Mouse (Mus musculus) adrenal gland, adult 2 months (tissue): ENCODE data around the gene Colgalt2. TPM values are rescaled to one million over a fixed set of nuclear protein-coding genes. Genes with fewer than 3 reads are reported as not detected.
"Not testable (repeated sequence)": the region's sequence is repeated elsewhere in the genome, so short reads cannot be mapped to it uniquely, and the experiment has no call there.

Experiments used
- DNase-seq: peaks from one replicate; pipeline ENCODE4 v3.0.0; 2021
- polyA plus RNA-seq: library from polyadenylated mRNA; depleted of rRNA; stranded (reverse); fragments of >200 nt; gene quantifications from 2 replicates; pipeline ENCODE4 v1.2.3, GENCODE M21; 2012
- total RNA-seq, 2 experiments: library from RNA; stranded (reverse); gene quantifications; 2 replicates each; pipeline ENCODE4 v1.2.3; 2021

The Colgalt2 gene
- total and polyA plus RNA-seq, 3 experiments, result 3.0 to 3.9 (median 3.8) TPM

GRCm38 (mm10) chr1:152416306-152416904 lies 16.8 kb downstream of the Colgalt2 start:
- no peak for DNase-seq

GRCm38 (mm10) chr1:152417602-152418001 lies 18.0 kb downstream of the Colgalt2 start:
- no peak for DNase-seq

GRCm38 (mm10) chr1:152422295-152422694 lies 22.7 kb downstream of the Colgalt2 start:
- DNase-seq, result no peak

DNA sequence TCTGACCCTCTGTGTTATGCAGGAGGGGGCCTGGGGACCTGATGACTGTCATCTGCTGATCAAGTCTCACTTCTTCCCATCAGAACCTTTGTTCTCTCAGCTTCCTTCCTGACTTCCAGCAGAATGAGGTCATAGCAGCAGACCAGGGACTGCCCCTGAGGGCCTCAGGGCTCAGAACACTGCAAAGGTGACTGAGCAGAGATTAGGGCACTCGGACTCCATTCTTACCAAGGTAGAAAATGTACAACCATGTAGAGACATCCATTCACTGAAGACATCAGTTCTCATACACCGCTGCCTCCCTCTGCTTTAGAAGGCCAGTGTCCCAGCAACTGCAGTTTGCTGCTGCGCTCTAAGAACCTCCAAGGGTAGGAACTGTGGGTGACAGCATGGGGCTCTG lies 23.4 kb downstream of the Colgalt2 start:
- no peak for DNase-seq

DNA sequence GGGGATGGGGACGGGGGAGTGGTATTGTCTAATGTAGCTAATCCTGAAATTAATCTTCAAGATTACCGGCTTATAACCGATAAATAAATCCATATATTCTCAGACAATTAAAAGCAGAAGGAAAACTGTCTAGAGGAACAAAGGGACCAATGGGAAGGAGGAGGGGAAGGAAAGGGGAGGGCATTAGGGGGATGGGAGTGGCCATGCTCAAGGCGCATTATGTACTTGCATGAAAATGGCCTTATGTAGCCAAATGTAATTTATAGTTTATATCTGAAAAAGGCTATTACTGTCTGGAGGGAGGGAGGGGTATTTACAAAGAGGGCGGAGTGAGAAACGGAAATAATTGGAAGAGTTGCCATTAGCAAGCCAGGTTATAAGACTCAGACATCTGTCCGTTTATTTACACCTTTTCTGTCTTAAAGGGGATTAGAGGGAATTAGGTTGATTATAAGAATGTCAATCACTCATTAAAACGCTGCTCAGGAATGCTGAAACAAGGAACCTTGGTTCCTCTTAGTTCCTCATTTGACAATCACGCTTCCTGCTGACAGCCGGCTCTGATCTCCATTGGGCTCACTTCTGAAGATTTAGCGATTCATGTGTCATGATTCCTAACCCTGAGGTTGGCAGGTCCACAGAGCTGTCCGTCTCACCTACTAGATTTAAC lies 28.4 kb downstream of the Colgalt2 start:
- no peak for DNase-seq

DNA sequence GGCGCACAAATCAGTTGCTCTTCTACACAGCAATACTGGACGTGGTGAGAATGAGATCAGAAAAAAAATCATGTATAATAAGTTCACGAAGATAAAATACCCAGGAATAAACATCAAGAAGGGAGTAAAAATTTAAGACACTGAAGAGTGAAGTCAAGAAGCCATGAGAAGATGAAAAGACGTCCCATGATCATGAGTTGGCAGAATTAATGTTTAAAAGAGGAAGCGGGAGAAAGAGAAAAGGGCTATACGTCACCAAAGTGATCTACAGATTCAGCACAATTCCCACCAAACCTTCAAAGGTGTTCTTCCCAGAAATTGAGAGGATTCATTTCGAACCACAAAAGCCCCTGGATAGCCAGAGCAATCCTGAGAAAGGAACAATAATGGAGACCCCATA lies 30.2 kb downstream of the Colgalt2 start:
- DNase-seq, result no peak

DNA sequence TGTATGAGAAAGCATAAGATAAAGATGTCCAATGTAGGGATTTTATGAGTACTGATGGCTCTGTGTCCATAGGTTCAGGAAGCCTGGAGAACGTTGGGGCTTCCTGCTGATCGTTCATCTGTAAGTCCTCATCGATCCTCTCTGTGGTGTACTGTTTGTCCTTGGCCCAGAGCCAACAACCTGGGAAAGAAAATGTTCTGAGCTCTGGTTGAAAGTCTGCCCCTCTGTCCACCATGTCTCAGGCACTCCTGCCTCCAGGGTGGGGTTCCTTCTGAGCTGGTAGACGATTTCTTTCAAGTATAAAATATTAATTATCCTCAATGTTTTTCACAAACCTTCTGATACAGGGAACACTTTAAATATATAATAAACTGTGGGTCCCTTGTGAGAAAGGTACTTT lies 34.5 kb downstream of the Colgalt2 start:
- DNase-seq, result no peak

GRCm38 (mm10) chr1:152437518-152437917 lies 37.9 kb downstream of the Colgalt2 start:
- not testable (repeated sequence) for DNase-seq

DNA sequence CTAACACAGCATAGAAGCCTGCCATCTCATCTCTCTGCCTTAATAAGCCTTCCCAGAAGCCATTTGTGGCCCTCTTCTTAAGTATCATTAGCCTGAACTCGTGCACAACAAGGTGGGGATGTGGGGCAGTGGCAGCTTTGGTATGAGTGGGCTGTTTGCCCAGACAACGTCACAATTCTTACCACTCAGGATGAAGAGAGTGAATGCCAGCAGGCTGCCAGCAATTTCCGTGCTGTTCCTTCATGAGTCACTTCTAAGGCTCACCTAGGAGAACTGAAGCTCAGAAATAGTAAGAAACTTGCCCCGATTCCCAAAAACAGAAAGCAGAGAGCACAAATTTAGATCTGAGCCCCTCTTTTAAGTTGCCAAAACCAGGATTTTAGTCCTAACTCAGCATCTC lies 39.8 kb downstream of the Colgalt2 start:
- DNase-seq, result no peak

GRCm38 (mm10) chr1:152439874-152440273 lies 40.2 kb downstream of the Colgalt2 start:
- DNase-seq, result no peak

DNA sequence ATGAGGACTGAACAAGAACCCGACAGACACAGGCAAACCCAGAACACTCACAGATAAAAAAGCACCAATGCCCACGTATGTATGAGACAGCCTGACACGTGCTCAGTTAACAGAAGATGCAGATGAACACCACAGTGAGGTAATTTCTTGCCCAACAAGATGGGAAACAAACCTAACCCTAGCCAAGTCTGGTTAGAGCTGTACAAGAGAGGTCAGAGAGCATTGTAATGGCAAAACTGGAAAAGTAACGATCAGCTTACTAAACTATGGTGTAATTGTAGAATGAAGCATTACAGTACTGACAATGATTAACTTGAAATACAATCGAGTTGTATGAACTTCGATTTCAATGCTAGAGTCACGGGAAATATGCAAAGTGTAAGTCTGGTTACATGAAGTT lies 45.0 kb downstream of the Colgalt2 start:
- DNase-seq, result no peak

DNA sequence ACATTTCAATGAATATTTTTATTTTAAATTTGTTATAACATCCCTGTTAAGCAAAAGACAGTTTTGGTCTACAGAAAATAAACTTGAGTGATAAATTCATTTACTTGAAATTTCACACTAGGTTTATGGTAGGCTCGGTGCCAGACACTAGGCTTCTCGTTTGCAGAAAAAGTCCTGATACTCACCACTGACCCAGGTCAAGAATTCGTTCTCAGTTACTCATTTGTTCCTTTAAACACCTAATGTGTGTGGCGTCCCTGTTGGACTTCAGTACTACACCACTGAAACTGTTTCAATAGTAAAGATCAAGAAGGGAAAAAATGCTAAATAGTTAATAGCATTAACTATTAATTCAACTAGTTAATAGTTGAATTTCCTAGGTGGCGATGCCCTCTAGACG lies 46.3 kb downstream of the Colgalt2 start:
- DNase-seq, result no peak

DNA sequence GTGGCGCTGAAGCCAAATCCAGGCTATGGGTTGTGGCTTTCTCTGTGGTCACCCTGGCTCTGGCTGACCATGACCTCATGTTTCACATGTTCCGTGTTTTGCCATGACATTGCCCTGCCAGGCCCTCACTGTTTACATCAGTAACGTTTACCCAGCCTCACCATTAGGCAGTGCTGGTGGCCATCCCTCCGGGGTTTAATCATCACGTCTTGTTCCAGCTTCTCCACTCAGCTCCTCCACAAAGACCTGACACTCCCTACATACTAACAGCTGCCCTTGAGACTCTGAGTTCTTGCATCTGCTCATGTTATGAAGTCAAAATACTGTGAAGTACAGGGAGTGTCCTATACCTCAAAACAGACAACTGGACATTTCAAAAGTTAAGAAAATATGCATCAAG lies 54.9 kb downstream of the Colgalt2 start:
- no peak for DNase-seq

DNA sequence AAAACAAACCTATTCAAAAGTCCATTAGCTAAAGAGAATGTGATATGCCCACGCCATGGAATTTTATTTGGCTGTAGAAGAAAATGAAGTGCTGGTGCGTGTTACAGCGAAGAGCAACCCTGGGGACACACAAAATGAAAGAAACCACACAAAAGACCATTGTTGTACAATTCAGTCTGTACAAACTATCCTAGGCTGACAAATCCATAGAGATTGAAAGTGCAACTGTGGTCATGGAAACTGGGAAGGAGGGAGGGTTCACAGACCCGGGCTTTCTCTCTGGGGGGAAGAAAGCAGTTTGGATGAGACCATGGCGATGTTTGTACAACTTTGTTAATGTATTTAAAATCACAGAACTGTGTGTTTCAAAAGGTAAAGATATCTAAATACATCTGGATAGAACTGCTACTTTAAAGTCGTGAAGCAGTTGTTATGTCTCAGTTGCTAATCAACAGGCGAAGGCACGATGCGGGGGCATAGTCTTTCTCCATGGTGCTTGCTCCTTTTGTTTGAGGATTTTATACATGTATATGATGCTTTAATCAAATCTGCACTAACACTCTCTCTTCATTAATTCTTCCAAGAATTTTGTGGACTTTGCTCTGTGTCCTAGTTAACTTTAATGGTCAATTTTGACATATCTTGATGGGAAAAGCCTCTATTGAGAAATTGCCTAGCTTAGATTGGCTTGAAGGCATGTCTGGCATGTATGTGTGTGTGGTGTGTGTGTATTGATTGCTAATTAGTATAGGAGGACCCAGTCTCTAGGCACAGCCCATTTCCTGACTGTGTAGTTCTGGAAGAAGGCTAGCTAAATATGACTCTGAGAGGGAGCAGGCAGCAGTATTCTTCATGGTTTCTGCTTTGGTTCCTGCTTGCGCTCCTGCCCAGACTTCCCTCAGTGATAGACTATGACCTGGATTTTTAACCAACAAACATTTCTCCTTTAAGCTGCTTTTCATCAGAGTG lies 55.9 kb downstream of the Colgalt2 start:
- no peak for DNase-seq

DNA sequence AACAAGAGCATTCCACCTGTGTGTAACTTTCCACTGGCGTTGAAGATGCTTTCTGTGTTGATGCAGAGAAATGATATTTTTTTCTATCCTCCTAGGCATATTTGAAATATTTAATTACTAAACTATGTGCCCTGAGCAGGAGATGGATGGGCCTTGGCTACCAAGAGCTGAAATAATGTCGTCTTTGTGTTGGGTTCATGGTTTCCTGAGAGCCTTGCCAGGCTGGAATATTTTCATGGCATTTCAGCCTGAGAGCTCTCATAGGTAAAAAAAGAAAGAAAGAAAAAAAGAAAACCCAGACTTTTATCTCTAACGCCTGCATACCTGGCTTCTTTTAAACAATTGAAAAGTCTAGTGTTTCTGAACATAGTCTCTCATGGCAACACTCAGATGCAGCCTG lies 56.6 kb downstream of the Colgalt2 start:
- no peak for DNase-seq

DNA sequence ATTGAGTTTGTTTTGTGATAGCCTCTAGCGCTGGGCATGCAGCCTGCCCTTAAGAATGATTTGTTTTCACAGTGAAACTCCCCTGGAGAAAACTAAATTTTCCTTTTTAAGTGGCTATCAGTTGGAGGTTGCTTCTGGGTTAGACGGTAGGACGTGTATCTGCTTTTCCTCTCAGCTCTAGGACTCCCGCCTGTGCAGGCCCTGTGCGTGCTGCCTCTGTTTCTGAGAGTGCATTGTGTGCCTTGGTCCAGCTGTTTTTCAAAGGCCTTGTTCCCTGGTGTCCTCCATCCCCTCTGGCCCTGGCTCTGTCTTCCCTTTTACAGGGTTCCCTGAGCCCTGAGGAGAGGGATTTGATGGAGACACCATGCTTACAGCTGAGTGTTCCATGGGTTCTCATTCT lies 58.0 kb downstream of the Colgalt2 start:
- DNase-seq, result no peak

DNA sequence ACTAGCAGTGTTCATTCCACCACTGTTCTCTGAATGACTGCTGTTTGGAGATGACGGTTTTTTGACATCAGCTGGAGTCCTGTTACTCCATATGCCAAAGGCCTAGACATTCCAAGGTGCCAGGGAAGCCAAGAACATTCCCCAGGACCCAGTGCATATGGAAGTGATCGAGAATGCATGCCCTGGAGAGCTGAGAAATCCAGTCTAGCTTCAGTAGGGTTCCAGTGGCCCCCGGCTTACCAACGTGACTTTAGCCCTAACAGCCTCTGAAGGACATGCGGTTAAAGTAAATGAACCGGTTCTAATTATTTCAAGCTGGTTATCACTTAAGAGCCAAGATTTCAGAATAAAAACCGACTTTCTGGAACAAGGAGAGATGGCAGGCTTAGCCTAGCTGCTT lies 59.4 kb downstream of the Colgalt2 start:
- no peak for DNase-seq

- DNase-seq, result no peak
Observed at GRCm38 (mm10) chr1:152460931-152461330, 61.3 kb downstream of the Colgalt2 start.

DNA sequence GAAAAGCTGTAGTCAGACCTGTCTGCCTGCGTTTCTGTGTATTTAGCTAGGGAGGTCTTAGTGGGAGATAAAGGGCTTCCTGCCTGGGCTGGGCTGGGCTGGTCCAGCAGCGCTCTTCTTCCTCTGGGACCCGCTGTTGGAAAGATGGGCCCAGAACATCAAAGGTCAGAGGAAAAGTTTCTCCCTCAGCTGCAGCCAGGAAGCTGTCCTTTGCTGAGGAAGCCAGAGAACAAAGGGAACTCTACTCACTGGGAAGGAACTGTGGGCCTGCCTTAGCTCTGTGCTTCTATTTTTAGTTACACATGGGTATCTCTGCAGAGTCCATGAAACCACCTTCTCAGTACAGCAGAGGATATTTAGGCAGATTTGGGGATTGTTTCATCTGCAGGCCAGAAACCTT lies 62.2 kb downstream of the Colgalt2 start:
- peak; percentile 46 for DNase-seq

DNA sequence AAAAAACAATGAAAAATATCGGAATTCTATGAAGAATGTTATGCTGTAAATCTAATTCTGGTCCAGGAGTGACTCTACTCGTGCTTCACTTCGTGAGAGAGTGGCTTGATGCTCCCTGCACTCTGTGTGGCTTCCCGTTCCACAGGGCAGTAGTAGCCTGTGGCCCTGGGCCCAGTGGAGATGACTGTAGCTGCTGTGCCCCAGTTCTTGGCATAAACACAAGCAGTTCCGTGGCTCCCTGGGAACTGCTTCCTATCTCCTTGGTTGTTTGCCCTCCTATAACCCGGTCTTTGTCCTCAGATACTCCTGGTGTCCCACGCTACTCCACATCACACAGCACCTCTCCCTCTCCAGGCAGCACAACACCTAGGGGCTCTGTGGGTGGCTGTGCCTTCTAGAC lies 62.7 kb downstream of the Colgalt2 start:
- DNase-seq, result no peak

DNA sequence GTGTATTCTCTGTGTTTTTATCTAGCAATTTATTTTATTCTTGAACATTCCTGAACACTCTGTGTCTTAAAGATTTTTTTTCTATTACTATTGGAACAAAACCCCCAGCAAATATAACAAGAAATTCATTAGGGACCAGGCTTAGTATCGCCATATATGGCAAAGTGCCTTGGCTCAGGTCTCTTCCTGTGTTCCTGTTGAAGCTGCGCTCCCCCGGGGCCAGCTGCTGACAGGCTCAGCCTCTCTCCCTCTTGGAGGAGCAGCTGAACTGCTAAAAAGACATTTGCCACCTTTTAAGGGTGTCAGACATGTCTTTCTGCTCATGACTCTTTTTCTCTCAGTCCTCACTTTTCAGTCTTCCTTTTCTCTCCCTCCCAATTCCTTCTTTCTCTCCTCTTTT lies 66.7 kb downstream of the Colgalt2 start:
- DNase-seq, result no peak

DNA sequence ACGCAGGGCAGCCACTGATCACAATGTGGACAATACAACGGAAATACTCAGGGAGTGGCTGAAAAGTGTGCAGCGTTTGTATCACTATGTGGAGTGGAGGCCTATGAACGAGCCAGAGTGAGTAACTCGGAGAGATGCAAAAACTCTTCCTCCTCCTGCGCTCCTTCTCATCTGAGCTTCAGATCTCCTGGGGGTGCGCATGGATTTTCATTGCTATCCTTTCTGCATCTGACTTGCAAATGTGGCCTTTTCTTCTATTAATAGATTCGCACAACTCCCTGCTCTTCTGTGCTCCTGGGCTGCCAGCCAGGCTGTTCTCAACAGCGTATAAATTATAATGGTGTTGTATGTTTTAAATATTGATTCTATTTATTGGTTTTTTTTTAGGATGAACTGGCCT lies 68.8 kb downstream of the Colgalt2 start:
- no peak for DNase-seq

DNA sequence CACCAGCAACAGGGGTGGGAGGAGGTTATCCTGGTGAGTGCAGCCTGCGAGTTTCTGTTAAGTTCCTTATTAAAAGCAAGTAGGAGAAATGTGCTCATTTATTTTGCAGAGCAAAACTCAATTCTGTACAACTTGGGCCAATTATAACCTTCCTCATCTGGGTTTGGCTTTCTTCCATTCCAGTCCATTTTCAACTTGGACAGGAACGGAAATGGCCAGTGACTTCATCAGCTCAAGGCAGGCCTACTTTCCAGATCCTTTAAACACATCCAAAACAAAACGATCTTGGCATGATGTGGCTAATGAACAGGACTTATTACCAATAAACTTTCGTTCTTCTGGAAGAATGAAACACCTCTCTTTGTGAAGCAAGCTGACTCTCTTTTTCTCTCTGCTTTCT lies 76.5 kb downstream of the Colgalt2 start:
- no peak for DNase-seq
